Mouse (Mus musculus) small intestine, adult 2 months (tissue): ENCODE data around the gene Lzts2. TPM values are rescaled to one million over a fixed set of nuclear protein-coding genes. Genes with fewer than 3 reads are reported as not detected.
A peak's percentile ranks its signal among the peaks of the same experiment; 100 is the strongest.

Experiments
- H3K27ac ChIP-seq: fragments of 200-500 bp; 2 replicates; pipeline ENCODE4 v1.5.1; 2012; ENCODE audit warnings: low read depth, low read length, control low read depth, inconsistent platforms; ENCODE audit not compliant: insufficient read depth
- H3K27me3 ChIP-seq: fragments of 200-500 bp; 2 replicates; pipeline ENCODE4 v1.6.1; 2012; ENCODE audit warnings: mild to moderate bottlenecking, moderate library complexity, low read length, inconsistent platforms; ENCODE audit not compliant: control insufficient read depth, insufficient read depth
- H3K36me3 ChIP-seq: fragments of 200-500 bp; 2 replicates; pipeline ENCODE4 v1.6.1; 2012; ENCODE audit warnings: mild to moderate bottlenecking, low read length, control low read depth, inconsistent platforms; ENCODE audit not compliant: control insufficient read depth, insufficient read depth
- H3K4me1 ChIP-seq: fragments of 200-500 bp; 2 replicates; pipeline ENCODE4 v1.6.1; 2012; ENCODE audit warnings: low read length, inconsistent platforms, mixed read lengths; ENCODE audit not compliant: control insufficient read depth, insufficient read depth, insufficient read length
- H3K4me3 ChIP-seq: fragments of 200-500 bp; 2 replicates; pipeline ENCODE4 v1.5.1; 2012; ENCODE audit warnings: low read depth, mild to moderate bottlenecking, control low read depth, inconsistent platforms, low read length, moderate library complexity
- CTCF ChIP-seq: fragments of 200-500 bp; IDR thresholded peaks from 2 replicates; pipeline ENCODE4 v1.5.1; 2012; ENCODE audit warnings: low read depth, mild to moderate bottlenecking, control low read depth, inconsistent platforms, low read length, moderate library complexity, mixed read lengths; ENCODE audit not compliant: insufficient replicate concordance, insufficient read length; ENCODE audit errors: extremely low read depth
- POLR2A ChIP-seq: fragments of 200-500 bp; IDR thresholded peaks from 2 replicates; pipeline ENCODE4 v1.6.1; 2012; ENCODE audit warnings: low read depth, mild to moderate bottlenecking, control low read depth, inconsistent platforms, low read length, moderate library complexity
- WGBS: fragments of 180-500 bp; shearing (Covaris S2); methylation state at CpG from one replicate; pipeline ENCODE4 v1.1.7; 2018; 5-methylcytosine and 5-hydroxymethylcytosine counted together
- polyA plus RNA-seq: library from polyadenylated mRNA; depleted of rRNA; stranded (reverse); fragments of >200 nt; gene quantifications from 2 replicates; pipeline ENCODE4 v1.2.3, GENCODE M21; 2012

The Lzts2 gene
- polyA plus RNA-seq, 1 experiment = 50.4 TPM

GRCm38 (mm10) chr19:45048644-45049365 is 34.6 kb downstream of the Lzts2 start:
- TF ChIP-seq POLR2A = no peak
- no peak for TF ChIP-seq CTCF
- H3K4me1 ChIP-seq = peaks cover 6% of the 10 kb centered on the region
- H3K4me3 ChIP-seq = peak overlapping the region; percentile 68
- no peaks in the 10 kb centered on the region for H3K27me3 ChIP-seq
- WGBS = 79% methylated on average over 12 of the region's 12 CpGs
- 0 out of 2 replicates have a peak, but pooled peaks cover 1% of the 10 kb centered on the region for H3K36me3 ChIP-seq
- H3K27ac ChIP-seq = peak overlapping the region; percentile 82

- 68% methylated on average over 9 of the region's 9 CpGs for WGBS
- no peaks in the 10 kb centered on the region for H3K27me3 ChIP-seq
- 0 out of 2 replicates have a peak, but pooled peaks cover 1% of the 10 kb centered on the region for H3K36me3 ChIP-seq
- TF ChIP-seq CTCF = no peak
- TF ChIP-seq POLR2A = no peak
- H3K4me1 ChIP-seq = peaks cover 3% of the 10 kb centered on the region
- no peak overlapping the region for H3K4me3 ChIP-seq
- H3K27ac ChIP-seq = no peak overlapping the region
Measured at GRCm38 (mm10) chr19:45049523-45049922, 35.3 kb downstream of the Lzts2 start.

GRCm38 (mm10) chr19:45053451-45053850 is 39.2 kb downstream of the Lzts2 start:
- no peak overlapping the region for H3K4me3 ChIP-seq
- peaks cover 1% of the 10 kb centered on the region; the same call in 1 of the 2 replicates for H3K36me3 ChIP-seq
- peaks cover 5% of the 10 kb centered on the region; the same call in 1 of the 2 replicates for H3K4me1 ChIP-seq
- 90% methylated on average over 8 of the region's 8 CpGs for WGBS
- H3K27ac ChIP-seq = no peak overlapping the region
- TF ChIP-seq CTCF = no peak
- H3K27me3 ChIP-seq = no peaks in the 10 kb centered on the region

DNA sequence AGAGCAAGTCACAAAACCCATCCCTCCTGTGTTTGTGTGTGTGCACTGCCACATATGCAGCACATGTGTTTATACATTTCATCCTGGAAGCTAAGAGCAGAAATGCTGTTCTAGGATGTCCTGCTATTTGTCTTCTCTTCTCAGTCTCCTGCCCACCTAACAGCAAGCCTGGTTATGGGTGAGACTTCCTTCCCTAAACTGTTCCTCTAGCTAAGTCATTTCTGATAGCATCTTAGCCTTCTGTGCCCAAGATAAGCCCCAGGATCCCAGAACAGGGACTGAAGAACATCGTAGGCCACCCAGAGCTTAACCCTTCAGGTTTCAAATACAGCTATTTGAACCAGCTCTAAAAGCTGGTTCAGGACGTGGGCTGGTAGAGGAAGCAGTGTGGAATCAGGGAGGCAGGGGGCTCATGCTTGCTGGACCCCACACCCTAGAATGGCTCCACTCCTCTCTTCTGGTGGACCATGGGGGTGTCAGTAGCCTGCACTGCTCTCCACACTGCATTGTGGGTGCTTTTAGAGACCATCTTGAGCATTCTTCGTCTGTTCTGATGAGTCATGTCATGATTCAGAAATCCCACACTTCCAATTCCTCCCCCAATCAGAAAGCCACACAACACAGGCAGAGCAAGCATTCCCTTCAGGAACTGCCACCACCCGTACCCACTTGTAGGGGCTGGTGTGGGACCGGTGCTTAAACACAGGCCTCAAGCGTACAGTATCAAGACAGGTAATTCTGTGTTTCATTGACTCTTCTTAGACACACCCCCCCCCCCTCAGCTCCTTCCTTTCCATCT is 40.9 kb downstream of the Lzts2 start:
- Histone ChIP-seq H3K4me1 (peaks cover 5% of the 10 kb centered on the region; the same call in 1 of the 2 replicates), H3K27me3 (no peaks in the 10 kb centered on the region), H3K36me3 (peaks cover 1% of the 10 kb centered on the region; the same call in 1 of the 2 replicates), H3K27ac (no peak overlapping the region), H3K4me3 (no peak overlapping the region)
- TF ChIP-seq CTCF (no peak), POLR2A (no peak)
- WGBS = 84% methylated on average over 6 of the region's 6 CpGs

GRCm38 (mm10) chr19:45056364-45056763 is 42.1 kb downstream of the Lzts2 start:
- H3K36me3 ChIP-seq = peaks cover 1% of the 10 kb centered on the region; the same call in 1 of the 2 replicates
- H3K27ac ChIP-seq = no peak overlapping the region
- peak; percentile 34; the same call in 1 of the 2 replicates for TF ChIP-seq CTCF
- TF ChIP-seq POLR2A = no peak
- peaks cover 5% of the 10 kb centered on the region; the same call in 1 of the 2 replicates for H3K4me1 ChIP-seq
- H3K4me3 ChIP-seq = no peak overlapping the region
- H3K27me3 ChIP-seq = no peaks in the 10 kb centered on the region
- WGBS = 49% methylated on average over 4 of the region's 4 CpGs

- 56% methylated on average over 7 of the region's 7 CpGs for WGBS
- Histone ChIP-seq H3K27ac (peak overlapping the region; percentile 91), H3K4me3 (no peak overlapping the region), H3K27me3 (no peaks in the 10 kb centered on the region), H3K4me1 (peaks cover 5% of the 10 kb centered on the region; the same call in 1 of the 2 replicates), H3K36me3 (peaks cover 1% of the 10 kb centered on the region; the same call in 1 of the 2 replicates)
- TF ChIP-seq POLR2A (no peak), CTCF (no peak)
Measured at GRCm38 (mm10) chr19:45056908-45057698, 42.9 kb downstream of the Lzts2 start.

DNA sequence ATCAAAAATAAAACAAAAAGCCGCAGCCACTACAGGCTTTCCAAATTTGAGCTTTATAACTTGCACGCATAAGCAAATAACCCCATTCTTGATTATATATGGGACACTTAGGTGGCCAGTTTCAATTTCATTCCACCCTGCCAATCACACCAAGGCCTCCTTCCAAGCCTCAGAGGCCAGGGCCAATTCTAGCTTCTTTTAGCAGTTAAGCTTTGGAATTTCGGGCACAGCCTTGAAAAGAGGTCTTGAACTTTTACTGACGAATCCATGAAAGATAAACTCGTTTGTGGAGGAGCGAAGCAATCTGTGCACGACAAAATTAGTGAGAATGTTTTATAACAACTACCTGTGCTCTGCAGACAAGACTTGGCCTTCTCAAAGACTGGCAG is 43.5 kb downstream of the Lzts2 start:
- H3K27ac ChIP-seq = peak overlapping the region; percentile 91
- H3K4me1 ChIP-seq = peaks cover 5% of the 10 kb centered on the region; the same call in 1 of the 2 replicates
- H3K36me3 ChIP-seq = peaks cover 1% of the 10 kb centered on the region; the same call in 1 of the 2 replicates
- TF ChIP-seq CTCF = no peak
- no peak for TF ChIP-seq POLR2A
- WGBS = 15% methylated on average over 7 of the region's 7 CpGs
- peak overlapping the region; percentile 75 for H3K4me3 ChIP-seq
- H3K27me3 ChIP-seq = no peaks in the 10 kb centered on the region
